Mouse (Mus musculus): Measurements from ENCODE around the gene Zfp329.
"Not testable (repeated sequence)": the region's sequence is repeated elsewhere in the genome, so short reads cannot be mapped to it uniquely, and the experiment has no call there.

The Zfp329 gene

GRCm38 (mm10) chr7:12818521-12819295, at the start of gene Zfp329:
Gene Zfp329, minus strand, starts transcription at chr7:12818858.
- DNase-seq: peak; percentile 93 to 95

- DNase-seq: no peak
Observed at GRCm38 (mm10) chr7:12835779-12836178, 17.1 kb upstream of the Zfp329 start.

GRCm38 (mm10) chr7:12835193-12835671, 16.6 kb upstream of the Zfp329 start:
- peak in 1 of 2 experiments; percentile 20 for DNase-seq

- peak; percentile 93 to 95 for DNase-seq
Observed at GRCm38 (mm10) chr7:12834162-12835120, 15.8 kb upstream of the Zfp329 start, which contains the start of gene Zfp110. Gene Zfp110, plus strand, starts transcription at chr7:12834761.

GRCm38 (mm10) chr7:12815566-12815965, 3.1 kb downstream of the Zfp329 start:
- DNase-seq: no peak

- DNase-seq: no peak
Observed at GRCm38 (mm10) chr7:12803727-12804071, 15.0 kb downstream of the Zfp329 start.

GRCm38 (mm10) chr7:12802866-12803726, 15.6 kb downstream of the Zfp329 start, which contains the start of gene Zscan18:
Gene Zscan18, minus strand, starts transcription at chr7:12803635.
- DNase-seq: peak; percentile 62 to 83

GRCm38 (mm10) chr7:12799554-12799953, 19.1 kb downstream of the Zfp329 start:
- no peak for DNase-seq

- no peak for DNase-seq
Observed at GRCm38 (mm10) chr7:12797971-12798370, 20.7 kb downstream of the Zfp329 start.

GRCm38 (mm10) chr7:12792624-12793023, 26.0 kb downstream of the Zfp329 start:
- not testable (repeated sequence) for DNase-seq

GRCm38 (mm10) chr7:12788025-12788424, 30.6 kb downstream of the Zfp329 start:
- no peak for DNase-seq

GRCm38 (mm10) chr7:12787333-12787732, 31.3 kb downstream of the Zfp329 start:
- no peak for DNase-seq

- DNase-seq: peak; percentile 70 to 84
Observed at GRCm38 (mm10) chr7:12780151-12780830, 38.4 kb downstream of the Zfp329 start.

GRCm38 (mm10) chr7:12779782-12780150, 38.9 kb downstream of the Zfp329 start:
- no peak for DNase-seq

- no peak for DNase-seq
Observed at GRCm38 (mm10) chr7:12779141-12779540, 39.5 kb downstream of the Zfp329 start.

GRCm38 (mm10) chr7:12774606-12775005, 44.1 kb downstream of the Zfp329 start:
- peak; percentile 47 to 58 for DNase-seq

- no peak for DNase-seq
Observed at GRCm38 (mm10) chr7:12774111-12774510, 44.5 kb downstream of the Zfp329 start.
